In genomic region chr16:43889208-43890004, GRCm38 (mm10) we compare ENCODE assay signal across 7 mouse cellular contexts. TPM values are rescaled to one million over a fixed set of nuclear protein-coding genes. Genes with fewer than 3 reads are reported as not detected.
A peak's percentile ranks its signal among the peaks of the same experiment; 100 is the strongest.
DNase-seq lines count a peak whose midpoint lies in the region; ATAC-seq lines count a peak whose summit lies in the region.

Ccdc191 (plus strand) TSS chr16:43889800.

- peak; percentile 100 for DNase-seq in adrenal gland, adult 8-10 months
- peak; percentile 98 for DNase-seq in embryo, embryonic 9.5 days (ENCODE audit: extremely low spot score)
- peak; percentile 89 to 98 for DNase-seq in gastrocnemius, postnatal 4 days (ENCODE audit: low spot score in 2 of 2)
- DNase-seq in left cerebral cortex, postnatal 36 days (ENCODE audit: low spot score in 2 of 2) = peak; percentile 99 to 100
- DNase-seq in midbrain, embryonic 11.5 days (ENCODE audit: low spot score, missing footprints) = peak; percentile 100
- DNase-seq in skeletal muscle tissue, adult 2 months (ENCODE audit: low read depth, low spot score) = peak; percentile 99

- H3K27ac ChIP-seq in intestine, embryonic 16.5 days (ENCODE audit: low read length) = peak within 1 kb of the TSS; percentile 63
- no peak within 1 kb of the TSS; the same call in 1 of the 2 replicates for H3K27ac ChIP-seq in midbrain, embryonic 11.5 days (ENCODE audit: low read depth, low read length)

- peak; percentile 100 for ATAC-seq in intestine, embryonic 16.5 days
- peak; percentile 100 for ATAC-seq in midbrain, embryonic 11.5 days (ENCODE audit: low FRiP score)

- H3K27me3 ChIP-seq in intestine, embryonic 16.5 days (replicated peaks; ENCODE audit: control insufficient read depth, insufficient read depth, low read length) = no peaks in the 10 kb centered on the region
- no peaks in the 10 kb centered on the region for H3K27me3 ChIP-seq in midbrain, embryonic 11.5 days (ENCODE audit: control insufficient read depth, insufficient read depth, low read length)

- peak within 1 kb of the TSS; percentile 88 for H3K9ac ChIP-seq in intestine, embryonic 16.5 days (ENCODE audit: low read depth, low read length)
- peak within 1 kb of the TSS; percentile 91 for H3K9ac ChIP-seq in midbrain, embryonic 11.5 days (ENCODE audit: low read length)

- H3K36me3 ChIP-seq in intestine, embryonic 16.5 days (ENCODE audit: control insufficient read depth, insufficient read depth, low read length) = no peaks in the 10 kb centered on the region
- H3K36me3 ChIP-seq in midbrain, embryonic 11.5 days (ENCODE audit: control insufficient read depth, insufficient read depth, low read length) = no peaks in the 10 kb centered on the region

- H3K4me3 ChIP-seq in intestine, embryonic 16.5 days (ENCODE audit: low read length) = peak within 1 kb of the TSS; percentile 76
- H3K4me3 ChIP-seq in midbrain, embryonic 11.5 days (ENCODE audit: low read depth, low read length) = peak within 1 kb of the TSS; percentile 70

- H3K9me3 ChIP-seq in intestine, embryonic 16.5 days (ENCODE audit: control insufficient read depth, low read length) = no peaks in the 10 kb centered on the region
- no peaks in the 10 kb centered on the region for H3K9me3 ChIP-seq in midbrain, embryonic 11.5 days (ENCODE audit: control insufficient read depth, low read length)

- H3K4me2 ChIP-seq in intestine, embryonic 16.5 days (ENCODE audit: low read depth, low read length) = peak within 1 kb of the TSS; percentile 80
- peak within 1 kb of the TSS; percentile 84 for H3K4me2 ChIP-seq in midbrain, embryonic 11.5 days

- intact Hi-C loops in left cerebral cortex, postnatal 36 days (cut with DNase I) = loop anchor here (5.0 to 10.0 kb wide), 3 partner anchors 88 to 245 kb away; partner anchors contain the start of genes Atp6v1a, Gramd1c, Naa50 and Zdhhc23

- H3K4me1 ChIP-seq in intestine, embryonic 16.5 days (ENCODE audit: control insufficient read depth, insufficient read depth, low read length) = peaks cover 5% of the 10 kb centered on the region; the same call in 1 of the 2 replicates
- peaks cover 12% of the 10 kb centered on the region for H3K4me1 ChIP-seq in midbrain, embryonic 11.5 days (ENCODE audit: control insufficient read depth, insufficient read depth, low read length)

- WGBS in intestine, embryonic 16.5 days = under 1% methylated on average over 33 of the region's 33 CpGs
- under 1% methylated on average over 33 of the region's 33 CpGs for WGBS in midbrain, embryonic 11.5 days

RNA-seq across cellular contexts. Expression of gene Ccdc191, which starts in this region (rescaled TPM):
- 10 to 100 TPM in 1 of 4 experiments, 1 to 10 TPM in 3; 4.7 to 10.4 (median 8.4) TPM for total RNA-seq in adrenal gland, adult 8-10 months (2022)
- 1 to 10 TPM; 2.7 to 3.3 TPM for total RNA-seq in gastrocnemius, postnatal 4 days (2021)
- 9.9 and 11.7 TPM in 2 replicates for polyA plus RNA-seq in intestine, embryonic 16.5 days (2015; fragmentation: Nextera tagmentation; extraction: Ambion mirVana)
- 1 to 10 TPM; 4.8 to 5.2 TPM for total RNA-seq in left cerebral cortex, postnatal 36 days (2021)
- polyA plus RNA-seq in midbrain, embryonic 11.5 days (2014; fragmentation: Nextera tagmentation; extraction: Ambion mirVana) = 14.0 and 17.7 TPM in 2 replicates
